Mouse (Mus musculus) E14TG2a.4 (cell line): Measurements from ENCODE around the gene Lef1.

ENCODE experiments used
- H3K27me3 ChIP-seq: 2 replicates; pipeline ENCODE4 v1.6.1; 2014; ENCODE audit warnings: low read length, control low read depth; ENCODE audit not compliant: insufficient read depth
- H3K36me3 ChIP-seq: 2 replicates; pipeline ENCODE4 v1.6.1; 2014; ENCODE audit warnings: low read length, control low read depth; ENCODE audit not compliant: insufficient read depth
- H3K4me1 ChIP-seq: replicated peaks from 2 replicates; pipeline ENCODE4 v1.6.1; 2014; ENCODE audit warnings: low read depth, low read length, control low read depth
- H3K4me3 ChIP-seq: replicated peaks from 2 replicates; pipeline ENCODE4 v1.5.1; 2014; ENCODE audit warnings: mild to moderate bottlenecking, low read length
- H3K9me3 ChIP-seq: 2 replicates; pipeline ENCODE4 v1.6.1; 2014; ENCODE audit warnings: low read length, control low read depth
- CTCF ChIP-seq: conservative IDR thresholded peaks from 2 replicates; pipeline ENCODE4 v1.5.1; 2014; ENCODE audit warnings: low read length
- NANOG ChIP-seq: IDR thresholded peaks from 2 replicates; pipeline ENCODE4 v1.6.1; 2014; ENCODE audit warnings: borderline replicate concordance, low read length, mixed read lengths
- POU5F1 ChIP-seq: IDR thresholded peaks from 2 replicates; pipeline ENCODE4 v1.6.1; 2014; ENCODE audit warnings: low read length, borderline replicate concordance

Gene Lef1

DNA sequence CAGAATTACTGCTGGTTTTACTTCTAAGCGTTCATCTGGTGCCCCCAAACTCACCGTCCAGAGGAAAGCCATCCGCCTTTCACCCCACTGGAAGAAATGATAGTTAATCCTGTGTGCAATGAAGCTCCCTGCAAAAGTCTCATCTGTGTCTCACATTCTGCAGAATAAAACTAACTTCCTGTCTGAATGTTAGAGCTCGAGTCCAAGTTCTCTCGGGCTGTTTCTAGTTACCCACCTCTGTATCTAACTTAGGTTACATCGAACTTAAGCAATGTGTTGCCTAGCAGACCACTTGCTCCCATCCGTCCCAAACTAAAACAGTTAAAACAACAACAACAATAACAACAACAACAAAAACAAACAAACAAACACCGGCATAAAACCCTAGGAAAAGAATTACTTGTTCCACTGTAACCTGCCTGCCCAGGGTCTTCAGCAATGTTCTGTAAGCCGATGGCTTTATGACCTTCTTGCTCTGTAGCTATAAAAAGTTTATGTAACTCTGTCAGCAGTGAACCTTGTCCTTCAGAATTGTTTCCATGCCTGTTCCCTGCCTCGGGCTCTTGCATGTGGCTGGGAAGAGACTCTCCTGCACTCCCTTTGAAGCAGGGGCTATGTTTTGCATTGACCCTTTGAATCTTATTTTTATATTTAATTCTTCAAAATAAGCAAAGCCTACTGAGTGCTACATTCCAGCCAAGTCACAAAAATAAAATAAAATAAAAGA lies 162.3 kb downstream of the Lef1 start:
- H3K9me3 ChIP-seq, result peaks cover 17% of the 10 kb centered on the region
- peaks cover 20% of the 10 kb centered on the region for H3K36me3 ChIP-seq
- no peak overlapping the region; the same call in none of the 2 replicates for H3K4me3 ChIP-seq
- TF ChIP-seq NANOG, result no peak
- TF ChIP-seq CTCF, result no peak
- TF ChIP-seq POU5F1, result no peak
- H3K27me3 ChIP-seq, result no peaks in the 10 kb centered on the region
- H3K4me1 ChIP-seq, result peaks cover 28% of the 10 kb centered on the region
